Mouse (Mus musculus) forebrain, embryonic 11.5 days (tissue): ENCODE measurements around the gene Gm5475. TPM values are rescaled to one million over a fixed set of nuclear protein-coding genes. Genes with fewer than 3 reads are reported as not detected.

Experiments
- ATAC-seq: fragments of 200-750 bp; cut with Nextera tagmentation; replicated peaks from 2 replicates; pipeline ENCODE4 v1.8.0; 2017; ENCODE audit warnings: moderate TSS enrichment; ENCODE audit not compliant: low FRiP score
- DNase-seq: peaks from one replicate; pipeline ENCODE4 v3.0.0-alpha.2; 2017; ENCODE audit warnings: low spot score
- H3K27ac ChIP-seq: fragments of 300-500 bp; sonication (generic); 2 replicates; pipeline ENCODE4 v1.5.1; 2014; ENCODE audit warnings: low read depth, low read length
- H3K27me3 ChIP-seq: fragments of 300-500 bp; sonication (generic); 2 replicates; pipeline ENCODE4 v1.6.1; 2014; ENCODE audit warnings: mild to moderate bottlenecking, low read length, mixed read lengths; ENCODE audit not compliant: control insufficient read depth, insufficient read depth
- H3K36me3 ChIP-seq: fragments of 300-500 bp; sonication (generic); 2 replicates; pipeline ENCODE4 v1.6.1; 2014; ENCODE audit warnings: mild to moderate bottlenecking, low read length, moderate library complexity, mixed read lengths; ENCODE audit not compliant: control insufficient read depth, insufficient read depth
- H3K4me1 ChIP-seq: fragments of 300-500 bp; sonication (generic); replicated peaks from 2 replicates; pipeline ENCODE4 v1.6.1; 2014; ENCODE audit warnings: low read length, mixed read lengths; ENCODE audit not compliant: control insufficient read depth, insufficient read depth
- H3K4me2 ChIP-seq: fragments of 300-500 bp; sonication (generic); 2 replicates; pipeline ENCODE4 v1.6.1; 2014; ENCODE audit warnings: low read depth, mild to moderate bottlenecking, low read length, moderate library complexity, mixed read lengths; ENCODE audit not compliant: severe bottlenecking
- H3K4me3 ChIP-seq: fragments of 300-500 bp; sonication (generic); 2 replicates; pipeline ENCODE4 v1.5.1; 2014; ENCODE audit warnings: low read depth, low read length
- H3K9ac ChIP-seq: fragments of 300-500 bp; sonication (generic); 2 replicates; pipeline ENCODE4 v1.6.1; 2014; ENCODE audit warnings: low read length
- H3K9me3 ChIP-seq: fragments of 300-500 bp; sonication (generic); 2 replicates; pipeline ENCODE4 v1.6.1; 2016; ENCODE audit warnings: low read length, mixed read lengths; ENCODE audit not compliant: control insufficient read depth
- WGBS: fragments of 180-500 bp; shearing (Covaris S2); extraction: QIAGEN DNeasy Blood & Tissue Kit; methylation state at CpG from one replicate; pipeline ENCODE4 v1.1.7; 2014; 5-methylcytosine and 5-hydroxymethylcytosine counted together
- polyA plus RNA-seq: library from polyadenylated mRNA; unstranded; fragments of >200 nt; fragmentation: Nextera tagmentation; extraction: Ambion mirVana; gene quantifications from 2 replicates; pipeline ENCODE4 v1.2.1, GENCODE M21; 2014

The Gm5475 gene
- polyA plus RNA-seq, 1 experiment from 2014 or later, result not detected

- Histone ChIP-seq H3K4me2 (no peak overlapping the region), H3K36me3 (no peaks in the 10 kb centered on the region), H3K27me3 (no peaks in the 10 kb centered on the region), H3K9ac (no peak overlapping the region), H3K4me3 (no peak overlapping the region), H3K27ac (no peak overlapping the region), H3K4me1 (no peaks in the 10 kb centered on the region), H3K9me3 (no peaks in the 10 kb centered on the region)
- DNase-seq (no peak), ATAC-seq (no peak)
- WGBS, result 60% methylated on average over 9 of the region's 9 CpGs
These were observed 33.1 kb upstream of the Gm5475 start for GRCm38 (mm10) chr15:100388886-100389285.

GRCm38 (mm10) chr15:100391066-100391465, 30.9 kb upstream of the Gm5475 start:
- Histone ChIP-seq H3K27ac (no peak overlapping the region), H3K36me3 (no peaks in the 10 kb centered on the region; the same call in 1 of the 2 replicates), H3K9me3 (no peaks in the 10 kb centered on the region), H3K27me3 (no peaks in the 10 kb centered on the region), H3K4me1 (no peaks in the 10 kb centered on the region), H3K4me3 (no peak overlapping the region), H3K4me2 (no peak overlapping the region), H3K9ac (no peak overlapping the region)
- ATAC-seq, result no peak
- WGBS, result 84% methylated on average over 7 of the region's 7 CpGs
- no peak for DNase-seq

DNA sequence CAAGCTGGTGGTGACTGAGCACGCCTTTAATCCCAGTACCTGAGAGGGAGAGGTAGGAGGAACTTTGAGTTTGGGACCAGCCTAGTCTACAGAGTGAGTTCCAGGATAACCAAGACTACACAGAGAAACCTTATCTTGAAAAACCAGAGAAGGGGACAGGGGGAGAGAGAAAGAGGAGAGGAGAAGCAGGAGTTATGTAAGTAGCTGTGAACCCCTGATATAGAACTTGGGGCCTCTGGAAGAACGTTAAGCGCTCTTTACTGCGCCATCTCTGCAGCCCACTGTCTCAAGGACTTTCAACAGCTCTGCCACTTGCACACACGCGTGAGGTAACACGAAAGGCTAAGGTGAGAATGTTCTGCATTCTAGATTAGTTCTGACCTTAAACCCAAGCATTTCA, 30.3 kb upstream of the Gm5475 start:
- Histone ChIP-seq H3K27me3 (no peaks in the 10 kb centered on the region), H3K9ac (no peak overlapping the region), H3K27ac (no peak overlapping the region), H3K9me3 (no peaks in the 10 kb centered on the region), H3K4me2 (no peak overlapping the region), H3K4me3 (no peak overlapping the region), H3K4me1 (no peaks in the 10 kb centered on the region), H3K36me3 (no peaks in the 10 kb centered on the region; the same call in 1 of the 2 replicates)
- 96% methylated on average over 7 of the region's 7 CpGs for WGBS
- DNase-seq, result no peak
- no peak for ATAC-seq

- peaks cover 5% of the 10 kb centered on the region; the same call in 1 of the 2 replicates for H3K36me3 ChIP-seq
- no peak overlapping the region for H3K4me2 ChIP-seq
- no peaks in the 10 kb centered on the region for H3K4me1 ChIP-seq
- H3K9ac ChIP-seq, result no peak overlapping the region
- WGBS, result 92% methylated on average over 11 of the region's 11 CpGs
- ATAC-seq (no peak), DNase-seq (no peak)
- no peaks in the 10 kb centered on the region for H3K27me3 ChIP-seq
- no peaks in the 10 kb centered on the region for H3K9me3 ChIP-seq
- no peak overlapping the region for H3K4me3 ChIP-seq
- H3K27ac ChIP-seq, result no peak overlapping the region
These were observed 28.9 kb upstream of the Gm5475 start for GRCm38 (mm10) chr15:100393016-100393415.

DNA sequence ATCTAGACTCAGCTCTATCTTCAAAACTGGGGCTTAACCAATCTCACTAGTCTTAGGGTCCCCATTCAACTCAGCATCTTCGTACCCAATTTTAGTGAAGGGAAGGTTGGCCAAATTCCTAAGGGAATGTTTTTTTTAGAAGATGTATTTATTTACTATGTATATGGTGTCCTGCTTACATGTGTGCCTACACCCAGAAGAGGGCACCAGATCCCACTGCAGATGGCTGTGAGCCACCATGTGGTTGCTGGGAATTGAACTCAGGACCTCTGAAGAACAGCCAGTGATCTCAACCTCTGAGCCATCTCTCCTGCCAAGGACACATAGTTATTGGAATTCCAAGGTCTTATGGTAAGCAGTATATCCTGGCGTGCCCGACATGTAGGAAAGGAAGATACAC, 26.4 kb upstream of the Gm5475 start:
- H3K4me1 ChIP-seq, result no peaks in the 10 kb centered on the region
- no peak for DNase-seq
- no peak overlapping the region for H3K9ac ChIP-seq
- no peak overlapping the region for H3K4me3 ChIP-seq
- no peak overlapping the region for H3K4me2 ChIP-seq
- H3K36me3 ChIP-seq, result peaks cover 16% of the 10 kb centered on the region; the same call in 1 of the 2 replicates
- no peaks in the 10 kb centered on the region for H3K27me3 ChIP-seq
- ATAC-seq, result no peak
- H3K27ac ChIP-seq, result no peak overlapping the region
- 94% methylated on average over 3 of the region's 3 CpGs for WGBS
- no peaks in the 10 kb centered on the region for H3K9me3 ChIP-seq

GRCm38 (mm10) chr15:100400592-100401250, 21.2 kb upstream of the Gm5475 start:
- no peak for DNase-seq
- no peak overlapping the region for H3K4me2 ChIP-seq
- WGBS, result 89% methylated on average over 16 of the region's 16 CpGs
- H3K27ac ChIP-seq, result no peak overlapping the region
- peaks cover 23% of the 10 kb centered on the region; the same call in 1 of the 2 replicates for H3K36me3 ChIP-seq
- no peaks in the 10 kb centered on the region for H3K4me1 ChIP-seq
- no peak for ATAC-seq
- H3K9ac ChIP-seq, result no peak overlapping the region
- H3K27me3 ChIP-seq, result no peaks in the 10 kb centered on the region
- no peaks in the 10 kb centered on the region for H3K9me3 ChIP-seq
- no peak overlapping the region for H3K4me3 ChIP-seq

- no peak for DNase-seq
- no peak overlapping the region for H3K9ac ChIP-seq
- H3K36me3 ChIP-seq, result peaks cover 23% of the 10 kb centered on the region; the same call in 1 of the 2 replicates
- no peak overlapping the region for H3K4me2 ChIP-seq
- WGBS, result 89% methylated on average over 4 of the region's 4 CpGs
- H3K4me1 ChIP-seq, result no peaks in the 10 kb centered on the region
- H3K27me3 ChIP-seq, result no peaks in the 10 kb centered on the region
- H3K9me3 ChIP-seq, result no peaks in the 10 kb centered on the region
- H3K27ac ChIP-seq, result no peak overlapping the region
- ATAC-seq, result no peak
- H3K4me3 ChIP-seq, result no peak overlapping the region
These were observed 20.1 kb upstream of the Gm5475 start for GRCm38 (mm10) chr15:100401811-100402210.

- H3K9ac ChIP-seq, result no peak overlapping the region
These were observed 19.6 kb upstream of the Gm5475 start for GRCm38 (mm10) chr15:100402347-100402746.

DNA sequence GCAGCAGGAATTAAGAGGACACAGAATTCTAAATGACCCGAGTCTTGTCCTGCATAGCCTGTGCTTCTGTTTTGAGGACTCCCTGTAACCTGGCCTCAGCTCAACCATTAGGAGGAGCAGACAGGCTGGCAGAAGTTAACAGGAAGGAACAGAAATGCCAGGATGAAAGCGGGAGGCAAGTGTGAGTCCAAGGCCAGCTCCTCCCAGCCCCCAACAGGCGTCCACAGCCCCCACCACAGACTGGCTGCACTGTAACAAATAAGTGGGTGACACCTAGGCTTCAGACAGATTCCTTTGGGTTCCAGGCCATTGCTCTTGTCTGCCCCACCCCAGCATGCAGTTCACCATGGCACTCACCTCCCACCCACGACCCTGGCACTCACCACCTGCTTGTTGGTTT, 19.1 kb upstream of the Gm5475 start:
- Histone ChIP-seq H3K36me3 (peaks cover 20% of the 10 kb centered on the region; the same call in 1 of the 2 replicates), H3K27ac (no peak overlapping the region), H3K9ac (no peak overlapping the region), H3K9me3 (no peaks in the 10 kb centered on the region), H3K4me3 (no peak overlapping the region), H3K27me3 (no peaks in the 10 kb centered on the region), H3K4me1 (no peaks in the 10 kb centered on the region), H3K4me2 (no peak overlapping the region)
- WGBS, result 82% methylated on average over 4 of the region's 4 CpGs
- no peak for DNase-seq
- ATAC-seq, result no peak

More at GRCm38 (mm10) chr15:100402347-100402746, 19.6 kb upstream of the Gm5475 start:
- Histone ChIP-seq H3K36me3 (peaks cover 23% of the 10 kb centered on the region; the same call in 1 of the 2 replicates), H3K27ac (no peak overlapping the region), H3K9me3 (no peaks in the 10 kb centered on the region), H3K27me3 (no peaks in the 10 kb centered on the region), H3K4me1 (no peaks in the 10 kb centered on the region), H3K4me2 (no peak overlapping the region), H3K4me3 (no peak overlapping the region)
- ATAC-seq (no peak), DNase-seq (no peak)
- 93% methylated on average over 14 of the region's 14 CpGs for WGBS
